Mouse (Mus musculus) heart, adult 18-20 months (tissue): ENCODE measurements around the gene Hal. TPM values are rescaled to one million over a fixed set of nuclear protein-coding genes. Genes with fewer than 3 reads are reported as not detected.
"Not testable (repeated sequence)": the region's sequence is repeated elsewhere in the genome, so short reads cannot be mapped to it uniquely, and the experiment has no call there.

ENCODE experiments used
- DNase-seq, 2 experiments: peaks; one replicate each; pipeline ENCODE4 v3.0.0; 2021 to 2022; ENCODE audit warnings: mixed read lengths in 1 of 2
- total RNA-seq, 2 experiments: library from RNA; stranded (reverse); gene quantifications; 2 replicates each; pipeline ENCODE4 v1.2.3; 2021

Hal gene
- total RNA-seq, 2 experiments from 2014 or later: 0.54 TPM; not detected in 1

DNA sequence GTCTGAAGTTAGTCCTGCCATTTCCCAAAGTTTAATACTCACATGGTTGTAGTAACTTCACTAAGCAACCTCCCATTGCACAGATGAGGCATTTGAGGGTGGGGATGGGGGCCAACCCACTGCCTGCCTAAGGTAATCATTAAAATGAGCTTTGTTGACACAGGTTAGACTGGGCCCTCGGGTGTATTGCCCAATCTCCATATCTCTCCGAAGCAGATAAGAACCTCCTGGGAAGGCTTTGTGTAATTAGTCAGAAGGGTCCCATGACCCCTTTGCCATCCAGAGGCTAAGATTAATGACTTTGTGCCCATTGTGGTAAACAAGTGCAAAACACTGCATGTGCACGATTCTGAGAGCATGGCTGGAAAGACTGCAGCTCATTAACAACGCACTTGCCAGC lies 29.2 kb downstream of the Hal start:
- no peak for DNase-seq

DNA sequence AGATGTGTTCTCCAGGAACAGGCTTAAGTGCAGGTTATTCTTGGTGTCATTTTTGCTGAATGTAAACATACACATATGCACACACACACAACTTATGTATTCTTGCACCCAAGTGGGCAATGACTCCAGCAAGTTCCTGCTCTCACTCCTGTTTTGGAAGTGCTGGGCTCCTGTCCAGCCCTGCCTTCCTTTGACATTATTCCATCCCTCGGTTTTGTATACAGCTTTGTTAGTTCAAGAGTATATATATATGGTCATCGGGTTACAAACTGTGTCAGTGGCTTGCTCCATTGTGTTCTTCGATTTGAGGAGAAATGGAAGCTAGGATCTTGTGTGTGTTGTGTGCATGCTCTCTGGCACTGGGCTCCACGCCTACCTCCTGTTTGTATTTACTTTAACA lies 29.6 kb downstream of the Hal start:
- DNase-seq: no peak

DNA sequence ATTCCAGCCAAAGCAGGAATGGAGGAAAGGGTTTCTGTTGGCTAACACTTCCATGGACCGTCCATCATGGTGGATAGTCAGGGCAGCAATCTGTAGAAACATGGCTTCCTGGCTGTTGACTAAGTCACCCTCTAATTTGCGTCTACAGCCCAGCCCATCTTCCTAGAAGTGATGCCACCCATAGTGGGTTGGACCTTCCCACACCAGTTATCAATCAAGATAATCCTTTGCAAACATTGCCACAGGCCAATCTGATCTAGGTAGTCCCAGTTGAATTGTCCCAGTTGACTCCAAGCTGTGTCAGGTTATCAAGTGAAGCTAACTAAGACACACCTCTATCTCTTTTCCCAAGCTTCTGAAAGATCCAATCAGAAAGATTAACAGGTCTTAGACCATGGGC lies 30.1 kb downstream of the Hal start:
- no peak for DNase-seq

DNA sequence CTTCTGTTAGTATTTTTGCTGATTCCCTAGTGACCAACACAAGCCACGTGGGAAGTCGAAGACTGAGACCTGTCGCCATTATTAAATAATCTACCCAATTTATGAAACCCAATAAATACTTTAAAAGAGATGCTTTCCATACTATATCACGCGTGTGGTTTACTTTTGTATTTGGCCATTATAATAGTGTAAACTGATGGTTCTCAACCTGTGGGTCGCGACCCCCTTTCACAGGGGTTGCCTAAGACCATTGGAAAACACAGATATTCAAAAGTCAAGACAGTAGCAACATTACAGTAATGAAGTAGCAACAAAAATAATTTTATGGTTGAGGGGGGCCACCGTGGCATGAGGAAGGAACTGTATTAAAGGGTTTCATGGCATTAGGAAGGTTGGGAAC lies 30.6 kb downstream of the Hal start:
- no peak for DNase-seq

DNA sequence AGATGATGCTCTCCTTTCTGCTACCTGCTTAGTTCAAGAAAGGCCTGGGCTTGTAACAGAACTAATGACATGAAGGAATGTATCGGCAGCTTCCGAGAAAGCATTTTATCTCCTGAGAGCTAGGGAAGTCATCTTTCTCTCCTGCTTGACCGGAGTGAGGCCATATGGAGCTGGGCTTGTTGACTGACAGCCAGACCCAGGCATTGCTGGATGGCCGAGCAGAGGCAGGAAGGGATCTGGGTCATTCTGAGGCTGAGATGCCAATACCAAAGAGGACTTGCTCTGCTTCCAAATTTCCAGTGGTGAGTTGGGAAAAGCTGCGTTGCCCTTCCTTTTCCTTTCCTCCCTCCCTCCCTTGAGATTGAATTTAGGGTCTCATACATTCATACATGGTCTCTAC lies 31.2 kb downstream of the Hal start:
- no peak for DNase-seq

DNA sequence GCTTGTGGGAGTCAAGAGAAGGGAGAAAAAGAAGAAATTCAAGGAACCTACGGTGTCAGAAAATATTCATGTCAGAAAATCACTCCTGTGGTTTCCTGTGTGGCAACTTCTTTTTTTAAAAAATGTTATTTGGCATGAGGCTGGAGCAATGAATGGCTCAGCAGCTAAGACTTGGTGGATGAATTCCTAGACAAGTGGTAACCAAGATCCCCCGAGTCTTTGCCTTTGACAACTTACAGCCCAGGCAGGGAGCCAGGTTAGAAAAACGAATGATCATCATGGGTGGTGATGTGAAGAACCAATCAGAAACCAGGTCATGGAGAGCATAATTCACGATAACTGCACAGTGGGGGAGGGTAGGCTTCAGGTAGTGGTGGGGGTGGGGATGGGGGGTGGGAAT lies 32.4 kb downstream of the Hal start:
- DNase-seq: no peak

DNA sequence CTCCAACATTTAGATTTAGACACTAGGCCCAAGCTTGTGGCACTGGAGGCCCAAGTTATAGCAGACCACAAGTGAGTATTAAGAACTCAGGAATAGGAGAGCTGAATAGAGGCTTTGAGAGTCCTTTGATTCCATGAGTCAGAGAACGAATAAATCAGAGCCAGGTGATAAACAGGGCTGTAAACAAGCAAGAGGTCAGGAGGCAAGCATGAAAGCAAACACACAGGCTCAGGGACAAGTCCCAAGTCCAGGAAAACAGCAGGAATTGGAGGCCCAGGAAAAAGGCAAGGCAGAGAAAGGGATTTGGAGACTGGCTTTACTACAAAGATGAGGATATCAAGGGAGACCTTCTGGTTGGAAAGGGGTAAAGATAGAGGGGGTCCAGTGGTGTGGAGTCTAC lies 36.8 kb downstream of the Hal start:
- DNase-seq: no peak

DNA sequence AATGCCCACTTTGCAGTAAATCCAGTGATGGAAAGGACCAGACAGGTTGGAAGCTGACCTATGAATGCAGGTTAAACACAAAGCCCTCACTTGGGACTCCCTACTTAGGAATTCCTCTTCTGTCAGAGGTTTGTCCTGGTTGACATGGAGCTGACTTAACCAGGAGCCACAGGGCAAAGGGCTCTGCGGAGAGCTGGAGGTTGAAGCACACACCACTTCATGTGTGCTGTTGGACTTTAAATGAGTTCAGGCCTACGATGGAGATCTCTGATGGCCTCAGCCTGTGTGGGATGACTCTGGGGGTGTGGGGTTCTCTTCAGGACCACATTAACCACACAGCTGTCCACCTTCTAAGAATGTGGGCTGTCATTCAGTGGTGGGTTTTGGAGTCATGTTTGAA lies 49.7 kb downstream of the Hal start:
- no peak for DNase-seq

DNA sequence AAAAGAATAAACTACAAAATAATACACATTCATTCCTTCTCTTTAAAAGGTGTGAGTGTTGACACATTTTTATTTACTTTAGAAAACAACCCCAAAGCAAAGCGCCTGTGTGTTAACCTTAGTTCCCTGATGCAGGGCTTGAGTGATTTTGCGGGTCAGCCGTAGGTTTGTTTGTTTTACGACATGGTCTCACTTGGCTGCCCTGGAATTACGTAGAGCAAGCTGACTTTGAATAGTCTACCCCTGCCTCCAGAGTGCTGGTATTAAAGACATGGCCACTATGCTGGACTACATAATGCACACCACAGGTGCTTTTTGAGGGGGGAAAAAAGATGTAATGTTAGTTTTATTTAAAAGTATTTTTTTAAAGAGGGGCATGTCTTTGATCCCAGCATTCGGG lies 50.2 kb downstream of the Hal start:
- DNase-seq: no peak

DNA sequence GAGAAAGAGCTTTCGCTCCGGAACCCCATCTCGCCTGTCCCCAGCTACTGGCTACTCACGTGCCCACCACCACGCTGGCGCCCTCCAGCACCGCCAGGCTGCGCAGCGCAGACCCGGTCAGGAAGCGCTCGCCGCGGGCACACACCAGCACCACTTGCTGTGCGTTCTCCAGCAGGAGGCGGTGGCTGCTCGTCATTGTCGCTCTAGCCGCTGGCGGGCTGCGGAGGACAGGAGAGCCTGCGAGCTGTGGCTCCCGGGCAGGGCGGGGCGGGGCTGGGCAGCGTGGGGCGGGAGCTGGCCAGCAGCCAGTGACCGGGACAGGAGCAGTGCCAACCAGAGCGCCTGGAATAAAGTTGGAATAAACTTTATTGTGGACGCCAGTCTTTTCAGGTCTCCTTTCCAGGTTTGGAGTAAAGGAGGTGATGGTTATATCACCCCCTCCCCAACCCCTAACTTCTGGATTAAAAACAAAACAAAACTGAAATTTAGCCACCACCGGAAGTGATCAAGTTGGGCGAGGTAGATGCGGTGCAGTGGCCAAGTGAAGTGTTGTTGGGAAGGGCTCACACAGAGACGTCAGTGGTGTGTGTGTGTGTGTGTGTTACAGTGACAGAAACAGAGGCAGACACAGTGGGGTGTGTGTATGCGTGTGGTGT lies 51.3 kb downstream of the Hal start, which contains the start of gene Amdhd1:
Gene Amdhd1, minus strand, starts transcription at position 259 of the 656 bp plus-strand sequence.
- peak; percentile 83 to 85 for DNase-seq

DNA sequence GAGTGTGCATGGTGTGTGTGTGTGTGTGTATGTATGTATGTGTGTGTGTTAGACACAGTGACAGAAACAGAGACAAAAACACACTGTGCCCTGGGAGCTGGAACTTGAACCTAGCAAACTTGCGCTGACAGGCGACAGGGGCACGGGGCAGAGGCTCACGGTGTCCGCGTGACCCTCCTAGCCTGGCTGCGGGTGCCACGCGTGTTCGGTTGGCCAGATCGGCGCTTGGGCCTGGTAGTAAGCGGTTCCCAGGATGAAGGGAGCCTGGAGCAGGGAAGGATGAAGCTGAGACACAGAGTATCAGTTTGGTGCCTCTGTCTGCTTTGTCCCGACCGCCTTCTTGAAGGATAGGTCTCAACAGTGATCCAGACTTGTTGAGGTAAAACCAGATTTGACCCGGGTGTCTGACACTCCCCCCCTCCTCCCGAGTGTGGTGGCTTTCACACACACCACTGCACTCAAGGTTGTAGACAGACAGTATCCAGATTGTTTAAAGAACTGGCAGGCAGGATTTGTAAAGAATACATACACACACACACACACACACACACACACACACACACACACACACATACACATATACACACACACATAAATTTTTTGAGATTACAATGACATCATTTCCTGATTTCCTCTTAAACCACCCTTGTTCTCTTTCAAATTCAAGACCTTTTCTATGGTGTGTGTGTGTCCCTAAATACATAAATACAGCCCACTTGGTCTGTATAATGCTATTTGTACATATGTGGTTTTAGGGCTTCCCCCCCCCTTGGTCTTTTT lies 52.1 kb downstream of the Hal start, which contains the start of gene Ccdc38:
Gene Ccdc38, plus strand, starts transcription at position 202 of the 780 bp plus-strand sequence.
- no peak for DNase-seq

DNA sequence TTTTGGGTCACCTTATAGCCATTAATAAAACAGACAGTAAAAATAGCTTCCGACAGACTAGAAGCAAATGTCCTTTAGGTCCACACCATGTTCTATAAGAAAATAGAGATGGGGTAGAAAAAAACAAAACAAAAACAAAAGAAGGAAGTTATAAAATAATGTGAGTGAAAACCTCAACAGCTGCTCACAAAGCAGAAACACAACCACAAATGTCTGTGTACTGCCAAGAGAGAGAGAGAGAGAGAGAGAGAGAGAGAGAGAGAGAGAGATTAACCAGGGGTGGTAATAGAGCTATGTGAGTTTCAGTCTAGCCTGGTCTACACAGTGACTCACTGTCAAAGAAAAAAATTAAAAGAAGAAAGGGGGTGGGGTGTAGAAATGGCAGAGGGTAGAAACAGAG lies 53.0 kb downstream of the Hal start:
- no peak for DNase-seq

DNA sequence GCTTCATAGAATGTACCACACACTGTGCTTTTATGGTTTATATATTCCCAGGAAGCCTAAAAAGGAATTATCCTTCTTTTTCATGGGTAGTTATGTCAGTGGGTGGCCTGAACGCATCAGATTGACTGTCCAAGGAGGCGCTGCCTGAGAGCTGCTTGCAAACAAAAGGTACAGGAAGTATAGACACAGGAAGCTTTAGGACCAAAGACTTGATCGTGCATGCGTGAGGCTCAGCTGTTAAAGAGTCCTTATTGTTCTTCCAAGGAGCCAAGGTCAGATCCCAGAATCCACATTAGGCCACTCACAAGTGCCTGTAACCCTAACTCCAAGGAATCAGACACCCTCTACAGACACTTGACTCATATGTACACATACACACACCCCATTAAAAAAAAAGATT lies 53.8 kb downstream of the Hal start:
- DNase-seq: no peak

DNA sequence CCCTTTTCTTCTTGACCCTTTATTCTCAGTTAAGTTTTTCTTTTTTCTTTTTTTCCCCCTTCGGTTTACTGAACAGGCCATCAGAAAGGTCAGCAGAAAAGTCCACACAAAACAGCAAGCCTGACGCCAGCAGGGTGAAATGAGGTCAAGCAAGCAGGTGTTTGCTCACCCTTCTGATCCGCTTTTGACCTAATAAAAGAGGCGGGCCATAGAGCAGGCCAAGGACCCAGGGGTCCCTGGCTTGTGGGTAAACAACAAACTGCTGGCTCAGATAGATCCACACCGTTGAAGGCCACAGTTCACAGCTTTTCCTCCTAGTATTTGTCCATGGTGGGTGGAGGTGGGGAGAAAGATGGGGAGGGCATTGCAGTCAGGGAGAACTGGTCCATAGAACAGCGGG lies 54.6 kb downstream of the Hal start:
- no peak for DNase-seq

DNA sequence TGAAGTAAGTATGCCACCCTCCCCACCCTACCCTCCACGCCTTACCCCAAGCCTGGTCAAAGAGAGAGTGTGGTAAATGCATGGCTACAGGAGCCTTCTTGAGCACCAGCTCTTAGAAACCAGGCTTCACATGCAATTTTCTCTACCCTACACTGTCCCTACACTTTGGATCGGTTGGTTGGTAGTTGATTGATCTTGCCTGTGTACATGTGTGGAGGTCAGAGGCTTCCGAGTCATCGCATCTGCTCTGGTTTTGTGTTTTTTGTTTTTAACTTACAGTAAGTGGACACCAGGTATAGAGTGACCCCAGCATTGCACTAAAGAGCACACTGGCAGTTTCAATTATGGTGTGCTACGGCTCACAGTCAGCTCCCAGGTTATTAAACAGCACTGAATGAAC lies 55.6 kb downstream of the Hal start:
- DNase-seq: no peak

DNA sequence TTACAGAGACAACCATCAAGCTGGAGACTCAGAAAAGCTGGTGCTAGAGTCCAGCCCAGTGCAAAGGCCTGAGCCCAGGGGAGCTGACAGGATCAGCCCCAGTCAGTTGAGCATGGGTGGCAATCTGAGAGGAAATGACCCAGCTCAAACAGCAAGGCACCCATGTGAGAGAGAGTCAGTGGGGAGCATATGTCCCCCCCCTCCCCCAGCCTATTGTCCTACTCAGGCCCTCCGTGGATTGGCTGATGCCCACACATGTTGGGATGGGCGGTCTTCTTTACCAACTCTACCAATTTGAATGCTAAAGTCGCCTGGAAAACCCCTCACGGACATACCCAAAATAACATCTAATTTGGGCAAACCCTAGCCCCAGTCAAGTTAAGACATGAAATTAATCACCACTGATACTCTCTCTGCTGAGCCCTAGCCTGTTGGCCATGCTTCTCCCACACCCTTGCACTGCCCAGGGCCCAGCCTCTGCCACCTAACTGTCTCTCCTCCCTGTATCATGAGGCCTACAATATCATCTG lies 59.2 kb downstream of the Hal start:
- DNase-seq: no peak

DNA sequence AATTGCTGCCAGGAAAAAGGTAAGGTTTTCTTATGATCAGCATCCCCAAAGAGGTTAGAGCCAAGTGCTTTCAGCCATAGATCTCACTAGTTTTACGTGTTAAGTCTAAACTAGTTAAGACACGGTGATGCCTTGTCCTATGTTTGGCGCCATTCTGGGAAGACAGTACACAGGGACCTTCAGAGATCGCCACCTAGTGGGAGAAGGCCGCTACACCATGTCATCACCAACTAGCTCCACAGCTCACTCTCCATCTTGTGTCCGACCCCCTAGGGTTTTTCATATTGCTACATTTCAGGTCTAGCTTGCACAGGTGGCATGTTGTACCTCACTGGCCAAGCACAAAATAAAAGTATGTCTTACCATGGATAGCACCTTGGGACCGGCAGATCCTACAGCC lies 60.4 kb downstream of the Hal start:
- peak; percentile 60 to 87 for DNase-seq

DNA sequence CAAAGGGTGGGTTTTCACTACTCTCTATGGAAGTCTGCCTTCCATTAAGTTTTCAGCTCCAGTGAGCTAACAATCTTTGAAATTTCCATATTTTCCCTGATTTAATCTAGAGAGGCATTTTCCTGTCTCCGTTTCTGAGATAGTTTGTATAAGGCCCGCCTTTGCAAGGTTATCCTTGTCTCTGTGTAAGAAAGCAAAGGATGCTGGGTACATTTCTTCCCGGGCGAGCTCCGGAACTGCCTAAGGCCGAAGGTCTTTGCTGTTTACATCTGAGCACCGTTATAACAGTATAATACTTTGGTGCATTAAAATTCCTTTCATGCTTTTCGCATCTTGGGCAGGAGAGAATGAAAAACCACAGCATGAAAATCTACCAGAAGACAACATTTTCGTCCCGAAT lies 61.3 kb downstream of the Hal start:
- DNase-seq: no peak

DNA sequence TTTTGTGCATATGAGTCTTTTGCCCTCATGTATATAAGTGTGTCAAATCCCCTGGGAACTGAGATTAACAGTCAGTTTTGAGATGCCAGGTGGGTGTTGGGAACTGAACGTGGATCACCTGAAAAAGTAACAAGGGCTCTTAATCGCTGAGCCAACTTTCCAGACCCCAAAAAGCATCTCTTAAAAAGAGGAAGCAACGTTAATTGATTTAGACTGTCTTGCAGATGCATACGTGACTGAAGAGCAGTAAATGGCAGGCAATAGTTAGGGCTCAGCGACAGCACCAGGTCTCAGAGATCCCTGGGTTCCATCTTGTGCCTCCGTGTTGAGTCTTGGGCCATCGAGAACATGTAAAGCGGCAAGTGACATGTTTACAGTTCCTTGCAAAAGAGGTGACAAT lies 64.0 kb downstream of the Hal start:
- no peak for DNase-seq

DNA sequence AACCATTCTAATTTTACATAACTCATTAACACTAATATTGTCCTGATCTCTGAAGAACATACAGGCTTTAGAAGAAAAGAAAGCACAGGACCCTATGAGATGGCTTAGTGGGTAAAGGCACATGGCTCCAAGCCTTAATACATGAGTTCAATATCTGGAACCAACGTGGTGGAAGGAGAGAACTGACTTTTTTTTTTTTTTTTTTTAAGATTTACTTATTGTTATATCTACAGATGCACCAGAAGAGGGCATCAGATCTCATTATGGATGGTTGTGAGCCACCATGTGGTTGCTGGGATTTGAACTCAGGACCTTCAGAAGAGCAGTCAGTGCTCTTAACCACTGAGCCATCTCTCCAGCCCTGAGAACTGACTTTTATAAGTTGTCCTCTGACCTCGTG lies 69.4 kb downstream of the Hal start:
- not testable (repeated sequence) for DNase-seq

DNA sequence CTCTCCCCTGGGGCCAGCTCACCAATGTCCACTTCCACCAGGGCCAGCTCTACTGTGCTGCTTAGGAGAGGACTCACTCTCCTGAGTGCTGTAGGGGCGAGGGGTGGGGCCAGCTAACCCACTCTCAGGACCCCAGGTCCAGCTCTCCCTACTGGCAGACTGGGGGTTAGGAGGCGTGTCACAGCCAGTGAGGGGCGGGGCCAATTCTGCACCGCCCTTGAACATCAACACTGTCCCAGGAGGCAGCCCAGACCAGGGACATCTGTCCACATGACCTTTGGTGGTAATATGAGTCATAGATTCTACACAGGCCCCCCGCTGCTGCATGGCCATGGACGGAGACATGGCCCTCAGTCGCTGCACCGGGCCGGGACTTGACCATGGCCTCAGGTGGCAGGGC lies 71.2 kb downstream of the Hal start:
- DNase-seq: no peak

DNA sequence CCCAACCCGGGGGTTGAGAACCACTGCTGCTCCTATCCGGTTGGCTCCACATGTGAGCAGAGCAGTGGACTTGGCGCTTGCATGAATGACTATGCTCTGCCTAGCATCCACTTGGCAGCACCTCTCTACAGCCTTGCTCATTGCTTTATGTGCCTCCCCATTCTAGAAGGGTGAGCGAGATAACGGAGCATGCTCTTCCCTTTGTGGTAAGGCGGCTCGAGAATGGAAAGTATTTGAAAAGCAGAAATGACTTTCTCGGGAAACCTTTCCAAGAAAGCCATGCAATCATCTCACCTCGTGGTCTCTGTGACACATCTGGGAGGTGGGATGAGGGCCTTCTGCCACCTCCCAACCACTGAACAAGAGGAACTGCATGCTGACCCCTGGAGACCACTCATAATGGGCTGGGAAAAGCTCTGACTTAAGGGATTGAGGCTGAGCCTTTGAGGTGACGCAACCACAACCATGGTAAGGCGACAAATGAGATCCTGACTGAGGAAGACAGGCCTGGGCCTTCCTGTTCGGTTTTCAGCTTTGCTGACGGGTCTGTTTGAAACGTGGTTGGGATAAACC lies 76.0 kb downstream of the Hal start:
- no peak for DNase-seq

DNA sequence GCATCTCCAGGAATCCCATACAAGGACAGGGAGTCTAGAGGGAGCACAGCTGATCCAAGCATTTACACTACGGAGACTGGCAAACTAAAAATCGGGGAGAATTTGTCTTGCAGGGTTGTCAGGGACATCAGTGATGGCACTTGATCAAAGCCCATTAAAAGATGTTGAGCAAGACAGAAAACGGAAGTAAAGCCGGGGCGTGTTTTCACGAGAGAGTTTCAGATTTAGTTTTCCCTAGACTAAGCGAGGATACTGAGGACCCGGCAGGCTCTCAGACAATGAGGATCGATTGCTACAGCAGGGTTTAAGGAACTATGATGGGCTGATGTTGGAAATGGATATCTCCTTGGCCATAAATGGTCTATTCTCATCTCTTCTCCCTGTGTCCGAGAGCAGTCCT lies 78.5 kb downstream of the Hal start:
- DNase-seq: no peak
